Mouse (Mus musculus): ENCODE measurements around the gene Hepacam.

Hepacam gene

DNA sequence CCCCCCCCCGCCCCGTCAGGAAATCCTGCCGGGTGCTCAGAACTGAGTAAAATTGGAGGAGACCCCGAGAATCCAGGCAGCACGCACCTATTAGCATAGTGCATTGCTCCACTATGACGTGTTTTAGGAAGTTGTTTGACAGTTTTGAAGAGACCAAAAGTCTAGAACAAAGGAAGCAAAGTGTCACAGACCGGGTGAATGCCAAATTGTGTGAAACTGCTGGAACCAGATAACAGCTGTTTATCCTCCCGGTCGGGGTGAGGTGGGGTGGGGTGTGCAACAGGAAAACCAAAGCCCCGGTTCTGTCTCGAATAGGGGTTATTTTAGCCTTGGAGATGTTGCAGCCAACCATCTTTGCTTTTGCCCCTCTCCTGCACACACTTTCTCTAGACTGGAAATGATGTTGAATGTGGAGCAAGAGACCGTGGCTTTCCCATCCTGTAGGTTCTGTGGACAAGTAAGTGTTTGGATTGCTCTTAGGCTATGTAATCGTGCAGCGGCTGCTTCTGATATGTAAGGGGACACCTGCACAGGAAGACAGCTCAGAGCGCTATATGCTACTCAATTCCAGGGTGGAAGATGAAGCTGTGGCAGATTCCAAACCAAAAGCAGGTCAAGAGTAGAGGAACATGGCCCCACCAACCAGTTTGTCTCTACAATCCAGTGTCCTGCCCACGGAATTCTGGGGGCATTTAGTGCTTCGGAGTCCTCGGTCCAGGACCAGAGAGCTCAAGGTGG is 66.8 kb downstream of the Hepacam start:
- no peak for DNase-seq (ENCODE audit: low spot score)

DNA sequence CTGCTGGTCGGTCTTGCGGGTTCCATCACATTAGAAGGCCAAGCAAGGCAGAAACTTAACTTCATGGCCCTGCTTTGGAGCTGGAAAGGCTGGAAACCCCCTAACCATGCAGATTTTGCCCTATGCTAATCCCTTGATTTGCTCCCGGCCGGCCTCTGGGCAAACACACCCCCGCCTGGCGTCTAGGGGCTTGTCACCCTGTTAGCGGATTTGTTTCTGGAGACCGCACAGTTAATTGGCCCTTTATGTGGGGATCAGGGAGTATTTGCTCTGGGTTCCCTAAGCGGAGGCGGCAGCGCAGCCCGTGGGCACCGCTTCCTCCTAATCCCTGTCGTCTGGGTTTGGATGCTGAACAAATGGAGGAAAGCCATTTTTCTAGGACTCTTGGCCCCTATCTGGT is 67.8 kb downstream of the Hepacam start:
- no peak for DNase-seq (ENCODE audit: low spot score)

- no peak for DNase-seq (ENCODE audit: low spot score)
These were observed 68.5 kb downstream of the Hepacam start for GRCm38 (mm10) chr9:37435616-37436015.
